Mouse (Mus musculus): Measurements from ENCODE around the gene Gpc6. TPM values are rescaled to one million over a fixed set of nuclear protein-coding genes. Genes with fewer than 3 reads are reported as not detected.

Gene Gpc6
- total and polyA plus RNA-seq, 3 experiments = not detected

DNA sequence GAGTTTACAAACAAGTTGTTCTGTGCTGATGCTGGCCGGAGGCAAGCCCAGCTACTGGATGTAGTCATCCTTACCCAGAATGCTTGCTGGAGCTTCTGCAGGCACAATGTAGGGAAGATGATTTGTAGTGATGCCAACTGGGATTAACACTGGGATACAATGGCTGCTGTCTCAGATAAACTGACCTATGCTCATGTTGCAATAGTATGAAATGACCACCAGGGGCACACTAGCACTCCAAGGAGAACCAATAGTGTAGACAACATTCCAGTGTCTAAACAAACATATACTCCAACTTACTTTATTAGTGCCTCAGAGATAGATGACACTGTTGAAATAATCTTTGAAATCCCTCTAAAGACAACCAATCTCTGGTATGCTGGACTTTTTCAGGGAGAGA, 206.2 kb downstream of the Gpc6 start:
- Histone ChIP-seq H3K27ac (ENCODE audit: control insufficient read depth, low read depth, low read length) (no peak overlapping the region), H3K4me3 (ENCODE audit: control insufficient read depth in 1 of 2, insufficient read depth in 1 of 2, low read depth in 2 of 2, low read length in 2 of 2) (no peak overlapping the region), H3K9ac (ENCODE audit: control insufficient read depth, low read depth, low read length, poor library complexity, severe bottlenecking) (no peak overlapping the region), H3K27me3 (ENCODE audit: control insufficient read depth in 1 of 2, insufficient read depth in 2 of 2, low read length in 2 of 2) (no peaks in the 10 kb centered on the region), H3K9me3 (replicated peaks; ENCODE audit: insufficient read depth, low read length) (no peaks in the 10 kb centered on the region), H3K36me3 (ENCODE audit: control insufficient read depth in 1 of 2, insufficient read depth in 2 of 2, low read length in 2 of 2) (no peaks in the 10 kb centered on the region), H3K79me2 (ENCODE audit: control insufficient read depth, insufficient read depth, low read length, poor library complexity) (no peaks in the 10 kb centered on the region), H3K4me1 (ENCODE audit: control insufficient read depth in 1 of 2, insufficient read depth in 2 of 2, low read length in 2 of 2) (no peaks in the 10 kb centered on the region)
- TF ChIP-seq MAX (IDR thresholded peaks at IDR 0.05; ENCODE audit: low read length) (no peak), ZMIZ1 (IDR thresholded peaks at IDR 0.05; ENCODE audit: low read depth, low read length) (no peak), POLR2AphosphoS5 (IDR thresholded peaks at IDR 0.05; ENCODE audit: borderline replicate concordance, low read depth, low read length) (no peak), HCFC1 (IDR thresholded peaks at IDR 0.05; ENCODE audit: low read depth, low read length) (no peak), SMC3 (IDR thresholded peaks at IDR 0.05; ENCODE audit: low read depth, low read length) (no peak), ZNF384 (IDR thresholded peaks at IDR 0.05; ENCODE audit: low read depth, low read length) (no peak)
- peak; percentile 1 for DNase-seq (ENCODE audit: low read depth, low spot score)

DNA sequence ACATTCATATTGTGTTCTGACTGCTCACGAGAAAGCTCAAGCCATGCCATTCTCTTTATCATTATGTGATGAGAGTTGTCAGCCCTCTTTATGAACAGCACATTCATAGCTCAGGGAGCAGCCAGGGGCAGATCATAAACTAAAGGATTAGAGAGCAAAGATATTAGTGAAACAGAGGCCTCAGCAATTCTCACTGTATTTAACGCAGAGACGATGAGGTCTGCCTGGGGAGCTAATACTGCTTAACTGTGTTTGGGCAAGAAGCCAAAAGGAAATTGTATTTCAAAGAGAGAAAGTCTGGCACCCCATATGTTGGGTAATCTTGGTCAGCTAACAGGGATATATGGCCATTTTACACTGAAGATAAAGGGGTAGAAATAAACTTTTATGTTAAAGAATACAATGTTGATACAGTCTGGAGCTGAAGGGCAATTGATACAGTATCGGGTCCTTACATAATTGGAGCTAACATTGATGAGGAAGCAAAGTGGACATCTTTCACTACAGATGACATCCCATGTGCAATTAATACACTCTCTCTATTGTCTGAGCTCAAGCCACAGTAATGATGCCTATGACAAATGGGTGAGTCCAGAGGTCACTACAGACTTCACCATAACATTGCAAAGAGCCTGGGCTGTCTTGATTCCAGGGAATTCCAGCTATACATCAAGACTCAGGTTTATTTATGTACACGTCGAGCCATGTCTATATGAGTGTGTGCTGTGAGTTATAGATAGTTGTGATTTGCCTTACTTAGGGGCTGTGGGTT, 216.1 kb downstream of the Gpc6 start:
- no peak for DNase-seq (ENCODE audit: low read depth, low spot score)
- Histone ChIP-seq H3K79me2 (ENCODE audit: control insufficient read depth, insufficient read depth, low read length, poor library complexity) (no peaks in the 10 kb centered on the region), H3K4me1 (ENCODE audit: control insufficient read depth in 1 of 2, insufficient read depth in 2 of 2, low read length in 2 of 2) (no peaks in the 10 kb centered on the region), H3K9ac (ENCODE audit: control insufficient read depth, low read depth, low read length, poor library complexity, severe bottlenecking) (no peak overlapping the region), H3K9me3 (replicated peaks; ENCODE audit: insufficient read depth, low read length) (no peaks in the 10 kb centered on the region), H3K27me3 (ENCODE audit: control insufficient read depth in 1 of 2, insufficient read depth in 2 of 2, low read length in 2 of 2) (no peaks in the 10 kb centered on the region), H3K27ac (ENCODE audit: control insufficient read depth, low read depth, low read length) (no peak overlapping the region), H3K36me3 (ENCODE audit: control insufficient read depth in 1 of 2, insufficient read depth in 2 of 2, low read length in 2 of 2) (no peaks in the 10 kb centered on the region), H3K4me3 (ENCODE audit: control insufficient read depth in 1 of 2, insufficient read depth in 1 of 2, low read depth in 2 of 2, low read length in 2 of 2) (no peak overlapping the region)
- TF ChIP-seq TBP (IDR thresholded peaks at IDR 0.05; ENCODE audit: low read depth, low read length) (no peak), RAD21 (IDR thresholded peaks at IDR 0.05; ENCODE audit: low read depth, low read length) (no peak), USF1 (IDR thresholded peaks at IDR 0.05; ENCODE audit: low read depth, low read length) (no peak), TAL1 (IDR thresholded peaks at IDR 0.05; ENCODE audit: low read length) (no peak), MAFK (IDR thresholded peaks at IDR 0.05; ENCODE audit: borderline replicate concordance, low read depth, low read length) (no peak), NELFE (IDR thresholded peaks at IDR 0.05; ENCODE audit: low read depth, low read length) (no peak), SIN3A (IDR thresholded peaks at IDR 0.05; ENCODE audit: low read length) (no peak), ZNF384 (IDR thresholded peaks at IDR 0.05; ENCODE audit: low read depth, low read length) (no peak), POLR2AphosphoS2 (IDR thresholded peaks at IDR 0.05; ENCODE audit: low read length) (no peak)

DNA sequence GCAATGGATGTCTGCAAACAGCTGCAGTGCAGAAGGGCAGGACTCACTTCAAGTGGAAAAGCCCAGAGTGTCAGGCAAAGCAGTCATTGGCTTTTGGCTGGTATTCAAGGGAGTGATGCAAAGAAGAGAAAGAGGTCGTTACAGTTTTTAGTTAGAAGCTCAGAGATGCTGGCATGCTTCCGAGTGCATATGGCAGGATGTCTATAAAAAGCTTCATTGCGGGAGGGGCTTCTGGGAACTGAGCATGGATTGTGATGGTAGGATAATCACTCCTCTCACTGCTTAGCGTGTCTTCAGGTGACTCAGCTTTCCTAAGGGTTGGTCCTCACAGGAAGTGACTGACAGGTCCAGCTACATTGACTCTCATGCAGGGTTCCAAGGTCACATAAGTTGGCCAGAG, 221.0 kb downstream of the Gpc6 start:
- TF ChIP-seq CHD2 (IDR thresholded peaks at IDR 0.05; ENCODE audit: low read length) = no peak
- no peak for TF ChIP-seq MAX (IDR thresholded peaks at IDR 0.05; ENCODE audit: low read length)
- TF ChIP-seq RAD21 (IDR thresholded peaks at IDR 0.05; ENCODE audit: low read depth, low read length) = no peak
- no peak for TF ChIP-seq UBTF (IDR thresholded peaks at IDR 0.05; ENCODE audit: borderline replicate concordance, insufficient read depth, low read depth, low read length)
- Histone ChIP-seq H3K36me3 (ENCODE audit: control insufficient read depth in 1 of 2, insufficient read depth in 2 of 2, low read length in 2 of 2) (no peaks in the 10 kb centered on the region), H3K4me3 (ENCODE audit: control insufficient read depth in 1 of 2, insufficient read depth in 1 of 2, low read depth in 2 of 2, low read length in 2 of 2) (no peak overlapping the region), H3K9ac (ENCODE audit: control insufficient read depth, low read depth, low read length, poor library complexity, severe bottlenecking) (no peak overlapping the region), H3K79me2 (ENCODE audit: control insufficient read depth, insufficient read depth, low read length, poor library complexity) (no peaks in the 10 kb centered on the region), H3K27ac (ENCODE audit: control insufficient read depth, low read depth, low read length) (no peak overlapping the region), H3K4me1 (ENCODE audit: control insufficient read depth in 1 of 2, insufficient read depth in 2 of 2, low read length in 2 of 2) (no peaks in the 10 kb centered on the region), H3K27me3 (ENCODE audit: control insufficient read depth in 1 of 2, insufficient read depth in 2 of 2, low read length in 2 of 2) (no peaks in the 10 kb centered on the region), H3K9me3 (replicated peaks; ENCODE audit: insufficient read depth, low read length) (no peaks in the 10 kb centered on the region)
- DNase-seq (ENCODE audit: low read depth, low spot score) = no peak
